Mouse (Mus musculus) forebrain, embryonic 14.5 days (tissue): ENCODE results near the gene Hes3. TPM values are rescaled to one million over a fixed set of nuclear protein-coding genes. Genes with fewer than 3 reads are reported as not detected.

Source experiments
- ATAC-seq: fragments of 200-750 bp; cut with Nextera tagmentation; 2 replicates; pipeline ENCODE4 v1.8.0; 2017; ENCODE audit warnings: mild to moderate bottlenecking, moderate library complexity
- DNase-seq: peaks from one replicate; pipeline ENCODE4 v3.0.0-alpha.2; 2015; ENCODE audit warnings: low spot score
- H3K27ac ChIP-seq: fragments of 300-500 bp; sonication (generic); 2 replicates; pipeline ENCODE4 v1.5.1; 2014; ENCODE audit warnings: low read depth, mild to moderate bottlenecking, control low read depth, low read length, moderate library complexity
- H3K27me3 ChIP-seq: fragments of 300-500 bp; sonication (generic); replicated peaks from 2 replicates; pipeline ENCODE4 v1.6.1; 2014; ENCODE audit warnings: low read length, control low read depth, mixed read lengths; ENCODE audit not compliant: control insufficient read depth, insufficient read depth
- H3K36me3 ChIP-seq: fragments of 300-500 bp; sonication (generic); 2 replicates; pipeline ENCODE4 v1.6.1; 2014; ENCODE audit warnings: low read length, control low read depth; ENCODE audit not compliant: control insufficient read depth, insufficient read depth
- H3K4me1 ChIP-seq: fragments of 300-500 bp; sonication (generic); 2 replicates; pipeline ENCODE4 v1.6.1; 2014; ENCODE audit warnings: antibody characterized with exemption, low read length, control low read depth; ENCODE audit not compliant: control insufficient read depth, insufficient read depth
- H3K4me2 ChIP-seq: fragments of 300-500 bp; sonication (generic); 2 replicates; pipeline ENCODE4 v1.6.1; 2014; ENCODE audit warnings: mild to moderate bottlenecking, control low read depth, low read length
- H3K4me3 ChIP-seq: fragments of 300-500 bp; sonication (generic); 2 replicates; pipeline ENCODE4 v1.5.1; 2014; ENCODE audit warnings: low read depth, low read length, control low read depth
- H3K9ac ChIP-seq: fragments of 300-500 bp; sonication (generic); 2 replicates; pipeline ENCODE4 v1.6.1; 2014; ENCODE audit warnings: mild to moderate bottlenecking, low read length, control low read depth, moderate library complexity
- H3K9me3 ChIP-seq: fragments of 300-500 bp; sonication (generic); replicated peaks from 2 replicates; pipeline ENCODE4 v1.6.1; 2016; ENCODE audit warnings: low read length, control low read depth, mixed read lengths; ENCODE audit not compliant: control insufficient read depth
- WGBS: fragments of 180-500 bp; shearing (Covaris S2); extraction: QIAGEN DNeasy Blood & Tissue Kit; methylation state at CpG from one replicate; pipeline ENCODE4 v1.1.7; 2014; 5-methylcytosine and 5-hydroxymethylcytosine counted together
- polyA plus RNA-seq: library from polyadenylated mRNA; unstranded; fragments of >200 nt; fragmentation: Nextera tagmentation; extraction: Ambion mirVana; gene quantifications from 2 replicates; pipeline ENCODE4 v1.2.1, GENCODE M21; 2014

Hes3 gene
- polyA plus RNA-seq, 1 experiment from 2014 or later = not detected

- Histone ChIP-seq H3K9ac (no peak overlapping the region), H3K27me3 (peaks cover 78% of the 10 kb centered on the region), H3K4me1 (peaks cover 7% of the 10 kb centered on the region), H3K9me3 (no peaks in the 10 kb centered on the region), H3K27ac (no peak overlapping the region), H3K4me3 (no peak overlapping the region), H3K4me2 (no peak overlapping the region), H3K36me3 (peaks cover 2% of the 10 kb centered on the region; the same call in 1 of the 2 replicates)
- 0 out of 2 replicates have a peak, but pooled peaks have one; percentile 45 for ATAC-seq
- peak; percentile 55 for DNase-seq
These were observed 22.5 kb upstream of the Hes3 start for GRCm38 (mm10) chr4:152313934-152314333.

GRCm38 (mm10) chr4:152313211-152313632, 21.8 kb upstream of the Hes3 start:
- peaks cover 7% of the 10 kb centered on the region for H3K4me1 ChIP-seq
- no peak overlapping the region for H3K27ac ChIP-seq
- no peaks in the 10 kb centered on the region for H3K9me3 ChIP-seq
- peaks cover 71% of the 10 kb centered on the region for H3K27me3 ChIP-seq
- WGBS = 1% methylated on average over 29 of the region's 29 CpGs
- peak overlapping the region; percentile 49 for H3K4me2 ChIP-seq
- ATAC-seq (peak; percentile 32), DNase-seq (no peak)
- H3K36me3 ChIP-seq = peaks cover 7% of the 10 kb centered on the region; the same call in 1 of the 2 replicates
- peak overlapping the region; percentile 29; the same call in 1 of the 2 replicates for H3K9ac ChIP-seq
- peak overlapping the region; percentile 24 for H3K4me3 ChIP-seq

- ATAC-seq = no peak
- H3K4me3 ChIP-seq = 0 out of 2 replicates have a peak overlapping the region, but pooled peaks have one; percentile 24
These were observed 20.7 kb upstream of the Hes3 start for GRCm38 (mm10) chr4:152312186-152312585.

GRCm38 (mm10) chr4:152307542-152307941, 16.1 kb upstream of the Hes3 start:
- Histone ChIP-seq H3K27me3 (peaks cover 19% of the 10 kb centered on the region), H3K27ac (no peak overlapping the region), H3K4me3 (no peak overlapping the region), H3K9ac (no peak overlapping the region), H3K4me1 (no peaks in the 10 kb centered on the region), H3K4me2 (no peak overlapping the region), H3K9me3 (no peaks in the 10 kb centered on the region), H3K36me3 (peaks cover 36% of the 10 kb centered on the region)
- WGBS = 90% methylated on average over 9 of the region's 9 CpGs
- DNase-seq (no peak), ATAC-seq (no peak)

More at GRCm38 (mm10) chr4:152312186-152312585, 20.7 kb upstream of the Hes3 start:
- H3K36me3 ChIP-seq = peaks cover 11% of the 10 kb centered on the region; the same call in 1 of the 2 replicates
- no peaks in the 10 kb centered on the region for H3K9me3 ChIP-seq
- H3K4me2 ChIP-seq = peak overlapping the region; percentile 12; the same call in 1 of the 2 replicates
- no peak overlapping the region for H3K9ac ChIP-seq
- H3K4me1 ChIP-seq = peaks cover 7% of the 10 kb centered on the region
- 2% methylated on average over 14 of the region's 14 CpGs for WGBS
- DNase-seq = no peak
- H3K27me3 ChIP-seq = peaks cover 61% of the 10 kb centered on the region
- no peak overlapping the region for H3K27ac ChIP-seq

- DNase-seq = no peak
- Histone ChIP-seq H3K4me1 (no peaks in the 10 kb centered on the region), H3K9me3 (no peaks in the 10 kb centered on the region), H3K36me3 (peaks cover 50% of the 10 kb centered on the region), H3K27me3 (peaks cover 4% of the 10 kb centered on the region; the same call in 1 of the 2 replicates), H3K4me3 (no peak overlapping the region), H3K9ac (no peak overlapping the region), H3K4me2 (no peak overlapping the region), H3K27ac (no peak overlapping the region)
- WGBS = 88% methylated on average over 6 of the region's 6 CpGs
- ATAC-seq = no peak
These were observed 14.5 kb upstream of the Hes3 start for GRCm38 (mm10) chr4:152305991-152306390.

- Histone ChIP-seq H3K4me1 (no peaks in the 10 kb centered on the region), H3K36me3 (peaks cover 58% of the 10 kb centered on the region), H3K4me2 (no peak overlapping the region), H3K4me3 (no peak overlapping the region), H3K27me3 (no peaks in the 10 kb centered on the region), H3K9me3 (no peaks in the 10 kb centered on the region), H3K9ac (no peak overlapping the region), H3K27ac (no peak overlapping the region)
- WGBS = 89% methylated on average over 6 of the region's 6 CpGs
- no peak for ATAC-seq
- no peak for DNase-seq
These were observed 13.2 kb upstream of the Hes3 start for GRCm38 (mm10) chr4:152304685-152305084.

GRCm38 (mm10) chr4:152303172-152303571, 11.7 kb upstream of the Hes3 start:
- H3K9me3 ChIP-seq = no peaks in the 10 kb centered on the region
- H3K4me2 ChIP-seq = no peak overlapping the region
- DNase-seq = no peak
- H3K4me3 ChIP-seq = no peak overlapping the region
- peaks cover 4% of the 10 kb centered on the region for H3K4me1 ChIP-seq
- whole genome bisulfite sequencing = 95% methylated on average over 10 of the region's 10 CpGs
- no peak overlapping the region for H3K9ac ChIP-seq
- H3K27me3 ChIP-seq = no peaks in the 10 kb centered on the region
- peaks cover 52% of the 10 kb centered on the region for H3K36me3 ChIP-seq
- ATAC-seq = no peak
- H3K27ac ChIP-seq = no peak overlapping the region

- 77% methylated on average over 11 of the region's 11 CpGs for WGBS
- no peaks in the 10 kb centered on the region for H3K9me3 ChIP-seq
- H3K4me3 ChIP-seq = no peak overlapping the region
These were observed 10.6 kb upstream of the Hes3 start for GRCm38 (mm10) chr4:152302012-152302411.

GRCm38 (mm10) chr4:152300375-152300774, 8.9 kb upstream of the Hes3 start:
- Histone ChIP-seq H3K4me2 (no peak overlapping the region), H3K9me3 (no peaks in the 10 kb centered on the region), H3K4me1 (peaks cover 11% of the 10 kb centered on the region), H3K9ac (no peak overlapping the region), H3K4me3 (no peak overlapping the region), H3K36me3 (peaks cover 49% of the 10 kb centered on the region), H3K27me3 (peaks cover 3% of the 10 kb centered on the region), H3K27ac (no peak overlapping the region)
- DNase-seq (no peak), ATAC-seq (no peak)
- 74% methylated on average over 8 of the region's 8 CpGs for WGBS

More at GRCm38 (mm10) chr4:152302012-152302411, 10.6 kb upstream of the Hes3 start:
- H3K27me3 ChIP-seq = no peaks in the 10 kb centered on the region
- no peak overlapping the region for H3K4me2 ChIP-seq
- ATAC-seq (no peak), DNase-seq (no peak)
- peaks cover 49% of the 10 kb centered on the region for H3K36me3 ChIP-seq
- no peak overlapping the region for H3K9ac ChIP-seq
- peaks cover 8% of the 10 kb centered on the region for H3K4me1 ChIP-seq
- H3K27ac ChIP-seq = no peak overlapping the region
